Mouse (Mus musculus) intestine, embryonic 16.5 days (tissue): ENCODE data around the gene Zbtb45. TPM values are rescaled to one million over a fixed set of nuclear protein-coding genes. Genes with fewer than 3 reads are reported as not detected.

Source experiments
- ATAC-seq: fragments of 200-750 bp; cut with Nextera tagmentation; 2 replicates; pipeline ENCODE4 v1.8.0; 2017; ENCODE audit warnings: moderate TSS enrichment, moderate library complexity
- H3K27ac ChIP-seq: fragments of 300-500 bp; sonication (generic); 2 replicates; pipeline ENCODE4 v1.5.1; 2014; ENCODE audit warnings: mild to moderate bottlenecking, low read length
- H3K27me3 ChIP-seq: fragments of 300-500 bp; sonication (generic); replicated peaks from 2 replicates; pipeline ENCODE4 v1.6.1; 2014; ENCODE audit warnings: low read length, control low read depth, mixed read lengths; ENCODE audit not compliant: control insufficient read depth, insufficient read depth
- H3K36me3 ChIP-seq: fragments of 300-500 bp; sonication (generic); 2 replicates; pipeline ENCODE4 v1.6.1; 2014; ENCODE audit warnings: low read length, control low read depth; ENCODE audit not compliant: control insufficient read depth, insufficient read depth
- H3K4me1 ChIP-seq: fragments of 300-500 bp; sonication (generic); 2 replicates; pipeline ENCODE4 v1.6.1; 2014; ENCODE audit warnings: low read length, control low read depth, mixed read lengths; ENCODE audit not compliant: control insufficient read depth, insufficient read depth
- H3K4me2 ChIP-seq: fragments of 300-500 bp; sonication (generic); 2 replicates; pipeline ENCODE4 v1.6.1; 2014; ENCODE audit warnings: low read depth, low read length, control low read depth
- H3K4me3 ChIP-seq: fragments of 300-500 bp; sonication (generic); 2 replicates; pipeline ENCODE4 v1.5.1; 2014; ENCODE audit warnings: mild to moderate bottlenecking, low read length
- H3K9ac ChIP-seq: fragments of 300-500 bp; sonication (generic); 2 replicates; pipeline ENCODE4 v1.6.1; 2014; ENCODE audit warnings: low read depth, low read length
- H3K9me3 ChIP-seq: fragments of 300-500 bp; sonication (generic); 2 replicates; pipeline ENCODE4 v1.6.1; 2016; ENCODE audit warnings: low read length, control low read depth; ENCODE audit not compliant: control insufficient read depth
- WGBS: fragments of 180-500 bp; shearing (Covaris S2); extraction: QIAGEN DNeasy Blood & Tissue Kit; methylation state at CpG from one replicate; pipeline ENCODE4 v1.1.7; 2014; 5-methylcytosine and 5-hydroxymethylcytosine counted together
- polyA plus RNA-seq: library from polyadenylated mRNA; unstranded; fragments of >200 nt; fragmentation: Nextera tagmentation; extraction: Ambion mirVana; gene quantifications from 2 replicates; pipeline ENCODE4 v1.2.1, GENCODE M21; 2015

Gene Zbtb45
- polyA plus RNA-seq, 1 experiment from 2014 or later, result 23.2 TPM

GRCm38 (mm10) chr7:13006011-13006410 lies 3.8 kb downstream of the Zbtb45 start:
- 0 out of 2 replicates have a peak overlapping the region, but pooled peaks have one; percentile 6 for H3K9ac ChIP-seq
- no peak for ATAC-seq
- 88% methylated on average over 17 of the region's 17 CpGs for WGBS

DNA sequence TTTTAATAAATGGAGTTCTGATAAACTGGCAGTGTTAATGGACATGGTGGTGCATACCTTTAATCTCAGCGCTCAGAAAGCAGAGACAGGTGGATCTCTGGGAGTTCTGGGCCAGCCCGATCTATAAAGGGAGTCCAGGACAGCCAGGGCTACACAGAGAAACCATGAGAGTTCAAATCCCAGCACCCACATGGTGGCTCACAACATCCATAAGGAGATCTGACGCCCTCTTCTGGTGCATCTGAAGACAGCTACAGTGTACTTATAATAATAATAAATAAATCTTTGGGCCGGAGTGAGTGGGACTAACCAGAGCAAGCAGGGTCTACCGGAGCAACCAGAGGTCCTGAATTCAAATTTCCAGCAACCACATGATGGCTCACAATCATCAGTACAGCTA lies 6.5 kb downstream of the Zbtb45 start:
- H3K4me3 ChIP-seq, result no peak overlapping the region
- no peak for ATAC-seq
- peaks cover 18% of the 10 kb centered on the region for H3K36me3 ChIP-seq
- H3K9me3 ChIP-seq, result no peaks in the 10 kb centered on the region
- no peak overlapping the region for H3K27ac ChIP-seq
- 81% methylated on average over 5 of the region's 5 CpGs for WGBS
- H3K4me2 ChIP-seq, result no peak overlapping the region
- no peaks in the 10 kb centered on the region for H3K27me3 ChIP-seq
- H3K4me1 ChIP-seq, result peaks cover 4% of the 10 kb centered on the region; the same call in 1 of the 2 replicates
- no peak overlapping the region for H3K9ac ChIP-seq

More at GRCm38 (mm10) chr7:13006011-13006410, 3.8 kb downstream of the Zbtb45 start:
- peaks cover 18% of the 10 kb centered on the region for H3K36me3 ChIP-seq
- no peak overlapping the region for H3K27ac ChIP-seq
- H3K4me2 ChIP-seq, result no peak overlapping the region
- no peaks in the 10 kb centered on the region for H3K27me3 ChIP-seq
- H3K9me3 ChIP-seq, result no peaks in the 10 kb centered on the region
- H3K4me3 ChIP-seq, result no peak overlapping the region
- peaks cover 8% of the 10 kb centered on the region; the same call in 1 of the 2 replicates for H3K4me1 ChIP-seq

DNA sequence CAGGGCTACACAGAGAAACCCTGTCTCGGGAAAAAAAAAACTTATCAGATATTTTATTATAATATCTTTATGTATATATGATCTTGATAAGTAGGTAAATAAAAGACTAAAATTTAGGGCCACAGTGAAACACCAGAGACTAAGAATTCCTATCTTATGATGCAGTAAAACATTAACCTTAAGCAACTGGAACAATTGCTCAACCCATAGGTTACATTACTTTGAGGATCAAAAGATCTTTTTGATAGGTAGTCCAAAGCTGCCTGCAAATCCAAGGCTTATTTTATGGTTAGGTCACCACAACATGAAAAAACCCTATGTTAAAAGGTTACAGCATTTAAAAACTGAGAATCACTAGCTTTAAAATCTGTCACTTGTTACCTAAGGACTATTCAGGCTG lies 8.2 kb downstream of the Zbtb45 start:
- Histone ChIP-seq H3K36me3 (peaks cover 6% of the 10 kb centered on the region; the same call in 1 of the 2 replicates), H3K4me3 (no peak overlapping the region), H3K27me3 (no peaks in the 10 kb centered on the region), H3K9ac (no peak overlapping the region), H3K27ac (no peak overlapping the region), H3K4me1 (no peaks in the 10 kb centered on the region), H3K4me2 (no peak overlapping the region), H3K9me3 (no peaks in the 10 kb centered on the region)
- ATAC-seq, result 0 out of 2 replicates have a peak, but pooled peaks have one; percentile 53
- WGBS, result 48% methylated on average over 1 of the region's 1 CpGs

- no peak for ATAC-seq
- Histone ChIP-seq H3K27me3 (no peaks in the 10 kb centered on the region), H3K27ac (no peak within 1 kb of the TSS), H3K9me3 (no peaks in the 10 kb centered on the region), H3K36me3 (no peaks in the 10 kb centered on the region), H3K4me3 (no peak within 1 kb of the TSS), H3K4me1 (no peaks in the 10 kb centered on the region), H3K4me2 (no peak within 1 kb of the TSS), H3K9ac (no peak within 1 kb of the TSS)
- WGBS, result 86% methylated on average over 3 of the region's 3 CpGs
Observed at GRCm38 (mm10) chr7:12998851-12999250, 11.0 kb downstream of the Zbtb45 start, which contains the start of gene Trim28. Gene Trim28 (plus strand): TSS chr7:12999114.

DNA sequence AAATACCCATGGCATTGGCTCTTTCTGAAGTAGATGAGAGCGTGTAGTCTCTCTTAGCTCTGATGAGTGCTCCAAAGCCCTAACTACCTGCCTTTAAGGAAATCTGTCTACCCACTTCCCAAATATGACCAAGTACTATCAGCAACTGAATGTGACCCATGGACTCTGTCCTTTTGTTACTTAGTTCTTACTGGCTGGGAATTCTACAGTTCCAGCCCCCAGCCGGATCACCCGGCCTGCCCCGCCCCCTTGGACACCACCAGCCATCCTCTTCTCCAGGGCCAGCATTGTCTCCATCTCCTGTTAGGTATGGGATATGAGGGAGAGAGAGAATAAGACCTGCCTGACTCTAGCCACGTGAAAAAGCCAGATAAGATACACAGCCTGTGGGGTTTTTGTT lies 11.8 kb downstream of the Zbtb45 start, which contains the start of gene Slc27a5:
TSS of gene Slc27a5 (minus strand) at position 140 of the 400 bp plus-strand sequence.
- Histone ChIP-seq H3K4me3 (no peak within 1 kb of the TSS), H3K9me3 (no peaks in the 10 kb centered on the region), H3K36me3 (no peaks in the 10 kb centered on the region), H3K9ac (no peak within 1 kb of the TSS), H3K27me3 (no peaks in the 10 kb centered on the region), H3K4me2 (no peak within 1 kb of the TSS), H3K4me1 (no peaks in the 10 kb centered on the region), H3K27ac (no peak within 1 kb of the TSS)
- 65% methylated on average over 5 of the region's 5 CpGs for WGBS
- ATAC-seq, result peak; percentile 49; the same call in 1 of the 2 replicates

GRCm38 (mm10) chr7:12997230-12997629 lies 12.6 kb downstream of the Zbtb45 start:
- Histone ChIP-seq H3K36me3 (no peaks in the 10 kb centered on the region), H3K9me3 (no peaks in the 10 kb centered on the region), H3K4me1 (no peaks in the 10 kb centered on the region), H3K27ac (no peak overlapping the region), H3K9ac (no peak overlapping the region), H3K4me3 (no peak overlapping the region), H3K27me3 (no peaks in the 10 kb centered on the region), H3K4me2 (no peak overlapping the region)
- WGBS, result 64% methylated on average over 5 of the region's 5 CpGs
- ATAC-seq, result no peak

DNA sequence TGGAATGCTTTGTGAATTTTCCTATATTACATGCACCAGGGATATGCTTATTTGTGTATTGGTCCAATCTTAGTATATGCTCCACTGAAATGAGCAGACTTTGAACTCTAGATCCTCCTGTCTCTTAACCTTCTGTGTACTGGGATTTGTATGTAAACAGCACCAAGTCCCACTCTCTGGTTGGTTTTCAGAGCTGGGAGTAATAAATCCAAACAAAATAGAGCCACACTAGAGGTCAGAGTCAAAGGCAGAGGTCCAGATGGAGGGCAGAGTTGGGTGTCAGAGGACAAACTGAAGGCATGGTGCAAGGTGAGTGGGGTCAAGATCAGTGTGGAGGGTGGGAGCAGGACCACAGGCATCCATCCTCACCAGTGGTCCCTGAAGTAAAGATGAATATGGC lies 14.0 kb downstream of the Zbtb45 start:
- Histone ChIP-seq H3K27me3 (no peaks in the 10 kb centered on the region), H3K4me2 (no peak overlapping the region), H3K4me1 (no peaks in the 10 kb centered on the region), H3K9me3 (no peaks in the 10 kb centered on the region), H3K27ac (no peak overlapping the region), H3K36me3 (no peaks in the 10 kb centered on the region), H3K4me3 (no peak overlapping the region), H3K9ac (no peak overlapping the region)
- no peak for ATAC-seq

GRCm38 (mm10) chr7:12993148-12993547 lies 16.7 kb downstream of the Zbtb45 start:
- ATAC-seq, result no peak
- no peak overlapping the region for H3K27ac ChIP-seq
- no peaks in the 10 kb centered on the region for H3K4me1 ChIP-seq
- H3K4me3 ChIP-seq, result no peak overlapping the region
- WGBS, result 85% methylated on average over 10 of the region's 10 CpGs
- H3K9me3 ChIP-seq, result no peaks in the 10 kb centered on the region
- H3K27me3 ChIP-seq, result no peaks in the 10 kb centered on the region
- H3K36me3 ChIP-seq, result no peaks in the 10 kb centered on the region
- H3K4me2 ChIP-seq, result no peak overlapping the region
- no peak overlapping the region for H3K9ac ChIP-seq

DNA sequence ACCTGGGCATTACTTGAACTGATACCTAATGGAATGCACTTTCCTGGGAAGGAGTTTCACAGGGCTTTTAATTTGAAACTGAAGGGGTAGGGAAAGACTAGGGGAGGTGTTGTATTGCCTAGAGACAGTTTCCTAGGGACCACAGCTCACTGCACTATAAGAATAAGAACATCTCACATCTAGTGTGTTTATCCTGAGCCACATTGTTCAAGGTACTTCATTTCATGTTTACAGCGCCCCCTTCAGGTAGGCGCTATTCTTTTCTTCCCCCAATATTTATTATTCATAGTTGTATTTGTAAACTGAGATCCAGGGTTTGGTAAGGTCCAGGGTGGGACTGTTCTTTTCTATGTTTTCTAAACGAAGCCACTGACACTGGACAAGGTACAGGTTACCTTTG lies 17.6 kb downstream of the Zbtb45 start:
- WGBS, result 4% methylated on average over 3 of the region's 3 CpGs
- no peaks in the 10 kb centered on the region for H3K9me3 ChIP-seq
- no peaks in the 10 kb centered on the region for H3K27me3 ChIP-seq
- H3K27ac ChIP-seq, result no peak overlapping the region
- no peak overlapping the region for H3K4me3 ChIP-seq
- no peak for ATAC-seq
- no peak overlapping the region for H3K4me2 ChIP-seq
- H3K9ac ChIP-seq, result no peak overlapping the region
- H3K4me1 ChIP-seq, result no peaks in the 10 kb centered on the region
- no peaks in the 10 kb centered on the region for H3K36me3 ChIP-seq
